Mouse (Mus musculus): ENCODE results near the gene Neo1. TPM values are rescaled to one million over a fixed set of nuclear protein-coding genes. Genes with fewer than 3 reads are reported as not detected.
A peak's percentile ranks its signal among the peaks of the same experiment; 100 is the strongest.

Gene Neo1
- polyA plus RNA-seq, 1 experiment from 2014 or later, result 26.0 TPM

DNA sequence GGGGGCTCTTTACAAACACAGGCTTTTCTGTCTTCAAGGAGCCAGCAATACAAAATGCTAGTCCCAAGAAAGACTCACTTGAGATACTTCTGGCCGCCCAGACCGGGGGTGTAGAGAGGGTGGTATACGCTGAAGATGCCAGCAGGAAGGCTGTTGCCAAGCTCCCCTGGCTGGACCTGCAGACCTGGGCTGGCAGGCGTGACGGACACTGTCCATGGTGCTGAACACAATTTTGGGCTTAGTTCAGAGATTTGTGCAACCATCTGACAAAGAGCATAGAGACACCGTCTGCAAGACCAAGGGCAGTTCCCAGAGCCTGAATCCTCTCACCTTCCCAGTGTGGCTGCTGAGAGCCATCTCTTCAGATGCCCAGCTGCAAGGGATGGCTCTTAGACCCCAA is 194.6 kb downstream of the Neo1 start:
- Histone ChIP-seq H3K36me3 (no peaks in the 10 kb centered on the region), H3K4me1 (replicated peaks) (no peaks in the 10 kb centered on the region), H3K4me3 (replicated peaks) (no peak overlapping the region), H3K27me3 (replicated peaks) (no peaks in the 10 kb centered on the region), H3K9ac (no peak overlapping the region), H3K4me2 (replicated peaks) (no peak overlapping the region), H3K27ac (no peak overlapping the region), H3K9me3 (no peaks in the 10 kb centered on the region)
- no peak for ATAC-seq
- 17% methylated on average over 6 of the region's 6 CpGs for WGBS

- no peaks in the 10 kb centered on the region for H3K36me3 ChIP-seq
- H3K4me3 ChIP-seq (replicated peaks), result no peak overlapping the region
- no peak overlapping the region for H3K4me2 ChIP-seq (replicated peaks)
- H3K9ac ChIP-seq, result no peak overlapping the region
- no peaks in the 10 kb centered on the region for H3K9me3 ChIP-seq
- no peak for ATAC-seq
- no peaks in the 10 kb centered on the region for H3K4me1 ChIP-seq (replicated peaks)
- WGBS, result 86% methylated on average over 5 of the region's 5 CpGs
- H3K27me3 ChIP-seq (replicated peaks), result no peaks in the 10 kb centered on the region
- no peak overlapping the region for H3K27ac ChIP-seq
These were observed 197.7 kb downstream of the Neo1 start for GRCm38 (mm10) chr9:58838504-58838903.

DNA sequence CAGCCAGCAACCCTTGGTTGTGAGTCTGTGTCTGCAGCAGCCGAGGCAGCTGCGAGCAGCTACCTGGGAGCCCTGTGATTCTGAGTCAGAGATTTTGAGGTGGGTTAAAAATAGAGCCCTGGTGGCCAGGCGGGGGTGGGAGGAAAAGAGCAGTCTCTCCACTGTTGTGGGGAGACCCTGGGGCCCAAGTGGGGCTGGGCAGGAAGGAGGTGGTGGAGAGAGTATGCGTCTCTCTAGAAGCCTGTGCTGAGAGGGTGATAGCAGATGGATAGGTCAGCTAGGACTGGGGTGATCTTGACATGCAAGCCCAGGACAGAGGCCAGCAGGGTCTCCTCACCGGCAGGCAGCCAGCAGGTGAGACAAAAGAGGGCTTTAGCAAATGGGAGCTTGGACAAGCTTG is 199.1 kb downstream of the Neo1 start:
- no peaks in the 10 kb centered on the region for H3K9me3 ChIP-seq
- H3K9ac ChIP-seq, result no peak overlapping the region
- H3K36me3 ChIP-seq, result no peaks in the 10 kb centered on the region
- WGBS, result 69% methylated on average over 5 of the region's 5 CpGs
- no peak overlapping the region for H3K4me3 ChIP-seq (replicated peaks)
- H3K4me1 ChIP-seq (replicated peaks), result 0 out of 2 replicates have a peak, but pooled peaks cover 2% of the 10 kb centered on the region
- no peak overlapping the region for H3K4me2 ChIP-seq (replicated peaks)
- ATAC-seq, result no peak
- no peak overlapping the region for H3K27ac ChIP-seq
- no peaks in the 10 kb centered on the region for H3K27me3 ChIP-seq (replicated peaks)

- no peaks in the 10 kb centered on the region for H3K27me3 ChIP-seq (replicated peaks)
- no peak overlapping the region for H3K4me2 ChIP-seq (replicated peaks)
- ATAC-seq, result peak; percentile 90
- H3K36me3 ChIP-seq, result no peaks in the 10 kb centered on the region
- H3K9ac ChIP-seq, result no peak overlapping the region
- no peak overlapping the region for H3K27ac ChIP-seq
- no peaks in the 10 kb centered on the region for H3K9me3 ChIP-seq
- no peak overlapping the region for H3K4me3 ChIP-seq (replicated peaks)
- 46% methylated on average over 3 of the region's 3 CpGs for WGBS
- 0 out of 2 replicates have a peak, but pooled peaks cover 9% of the 10 kb centered on the region for H3K4me1 ChIP-seq (replicated peaks)
These were observed 203.3 kb downstream of the Neo1 start for GRCm38 (mm10) chr9:58832939-58833338.

- no peak overlapping the region for H3K4me2 ChIP-seq (replicated peaks)
- H3K4me3 ChIP-seq (replicated peaks), result no peak overlapping the region
- no peak overlapping the region for H3K9ac ChIP-seq
- 0 out of 2 replicates have a peak, but pooled peaks cover 9% of the 10 kb centered on the region for H3K4me1 ChIP-seq (replicated peaks)
- H3K9me3 ChIP-seq, result no peaks in the 10 kb centered on the region
- H3K27ac ChIP-seq, result no peak overlapping the region
- no peaks in the 10 kb centered on the region for H3K36me3 ChIP-seq
- WGBS, result 70% methylated on average over 4 of the region's 4 CpGs
- ATAC-seq, result no peak
- H3K27me3 ChIP-seq (replicated peaks), result peaks cover 15% of the 10 kb centered on the region
These were observed 206.6 kb downstream of the Neo1 start for GRCm38 (mm10) chr9:58829627-58830026.

Other genes with a start within 250 kb of the Neo1 start
- gene Hcn4, start 213.0 kb downstream of the Neo1 start, polyA plus RNA-seq (2015; fragmentation: Nextera tagmentation; extraction: Ambion mirVana), result 0.24 and 0.25 TPM in 2 replicates